Mouse (Mus musculus): ENCODE results near the gene Ninj2.

DNA sequence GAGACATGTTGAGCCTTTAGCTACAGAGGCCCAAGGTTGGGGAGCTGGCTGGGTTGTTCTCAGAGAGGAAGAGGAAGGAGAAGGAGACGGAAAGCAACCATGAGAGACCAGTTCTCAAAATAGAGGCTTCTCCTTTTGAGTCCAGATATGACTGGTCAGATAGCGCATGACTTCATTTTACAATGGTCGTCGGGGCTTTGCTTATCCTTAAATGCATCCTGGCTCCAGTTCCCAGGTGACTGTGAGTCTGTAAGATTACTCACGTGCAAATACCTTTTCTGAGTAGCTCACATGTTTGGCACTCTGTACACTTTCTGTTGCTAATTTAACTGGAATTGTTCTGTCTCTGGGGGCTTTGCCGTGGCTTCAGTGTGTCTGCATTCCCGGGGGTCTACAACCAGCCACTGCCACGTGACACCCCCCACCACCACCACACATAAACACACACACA lies 86.6 kb downstream of the Ninj2 start:
- no peak for TF ChIP-seq GATA1 (IDR thresholded peaks at IDR 0.05; ENCODE audit: borderline replicate concordance, low read length)
- TF ChIP-seq FLI1 (IDR thresholded peaks at IDR 0.05; ENCODE audit: low read length) = no peak

Measured in megakaryocyte, embryonic 14.5 days (primary cell).